Mouse (Mus musculus) embryonic facial prominence, embryonic 11.5 days (tissue): ENCODE data around the gene Asic2. TPM values are rescaled to one million over a fixed set of nuclear protein-coding genes. Genes with fewer than 3 reads are reported as not detected.

Source experiments
- ATAC-seq: fragments of 200-750 bp; cut with Nextera tagmentation; replicated peaks from 2 replicates; pipeline ENCODE4 v1.8.0; 2017; ENCODE audit warnings: low read depth; ENCODE audit not compliant: insufficient number of reproducible peaks, low FRiP score, low TSS enrichment
- DNase-seq: peaks from one replicate; pipeline ENCODE4 v3.0.0-alpha.2; 2015; ENCODE audit warnings: low spot score
- H3K27ac ChIP-seq: fragments of 300-500 bp; sonication (generic); replicated peaks from 2 replicates; pipeline ENCODE4 v1.5.1; 2014; ENCODE audit warnings: mild to moderate bottlenecking, low read depth, low read length, control low read depth
- H3K27me3 ChIP-seq: fragments of 300-500 bp; sonication (generic); 2 replicates; pipeline ENCODE4 v1.6.1; 2014; ENCODE audit warnings: mild to moderate bottlenecking, low read length, moderate library complexity, mixed read lengths; ENCODE audit not compliant: control insufficient read depth, insufficient read depth
- H3K36me3 ChIP-seq: fragments of 300-500 bp; sonication (generic); replicated peaks from 2 replicates; pipeline ENCODE4 v1.6.1; 2014; ENCODE audit warnings: low read depth, mild to moderate bottlenecking, low read length, moderate library complexity, mixed read lengths; ENCODE audit not compliant: control insufficient read depth, insufficient read depth
- H3K4me1 ChIP-seq: fragments of 300-500 bp; sonication (generic); 2 replicates; pipeline ENCODE4 v1.6.1; 2014; ENCODE audit warnings: low read length, mixed read lengths; ENCODE audit not compliant: control insufficient read depth, insufficient read depth
- H3K4me2 ChIP-seq: fragments of 300-500 bp; sonication (generic); 2 replicates; pipeline ENCODE4 v1.6.1; 2014; ENCODE audit warnings: low read depth, mild to moderate bottlenecking, control low read depth, low read length, moderate library complexity
- H3K4me3 ChIP-seq: fragments of 300-500 bp; sonication (generic); 2 replicates; pipeline ENCODE4 v1.5.1; 2014; ENCODE audit warnings: low read depth, low read length, control low read depth
- H3K9ac ChIP-seq: fragments of 300-500 bp; sonication (generic); replicated peaks from 2 replicates; pipeline ENCODE4 v1.6.1; 2014; ENCODE audit warnings: mild to moderate bottlenecking, control low read depth, low read length
- H3K9me3 ChIP-seq: fragments of 300-500 bp; sonication (generic); replicated peaks from 2 replicates; pipeline ENCODE4 v1.6.1; 2016; ENCODE audit warnings: mild to moderate bottlenecking, low read length, inconsistent platforms, mixed read lengths; ENCODE audit not compliant: control insufficient read depth
- WGBS: fragments of 180-500 bp; shearing (Covaris S2); extraction: QIAGEN DNeasy Blood & Tissue Kit; methylation state at CpG from one replicate; pipeline ENCODE4 v1.1.7; 2014; 5-methylcytosine and 5-hydroxymethylcytosine counted together
- polyA plus RNA-seq: library from polyadenylated mRNA; unstranded; fragments of >200 nt; fragmentation: Nextera tagmentation; extraction: Ambion mirVana; gene quantifications from 2 replicates; pipeline ENCODE4 v1.2.1, GENCODE M21; 2014

Asic2 gene
- polyA plus RNA-seq, 1 experiment from 2014 or later = 0.46 TPM

- Histone ChIP-seq H3K9me3 (no peaks in the 10 kb centered on the region), H3K27ac (no peak overlapping the region), H3K4me1 (no peaks in the 10 kb centered on the region), H3K4me3 (no peak overlapping the region), H3K36me3 (no peaks in the 10 kb centered on the region), H3K27me3 (no peaks in the 10 kb centered on the region), H3K4me2 (no peak overlapping the region), H3K9ac (no peak overlapping the region)
- ATAC-seq = no peak
- WGBS = 89% methylated on average over 2 of the region's 2 CpGs
- no peak for DNase-seq
These were observed 856.6 kb downstream of the Asic2 start for GRCm38 (mm10) chr11:81111626-81112025.

- H3K4me1 ChIP-seq = no peaks in the 10 kb centered on the region
- 84% methylated on average over 6 of the region's 6 CpGs for WGBS
- no peak overlapping the region for H3K27ac ChIP-seq
These were observed 858.2 kb downstream of the Asic2 start for GRCm38 (mm10) chr11:81110049-81110448.

DNA sequence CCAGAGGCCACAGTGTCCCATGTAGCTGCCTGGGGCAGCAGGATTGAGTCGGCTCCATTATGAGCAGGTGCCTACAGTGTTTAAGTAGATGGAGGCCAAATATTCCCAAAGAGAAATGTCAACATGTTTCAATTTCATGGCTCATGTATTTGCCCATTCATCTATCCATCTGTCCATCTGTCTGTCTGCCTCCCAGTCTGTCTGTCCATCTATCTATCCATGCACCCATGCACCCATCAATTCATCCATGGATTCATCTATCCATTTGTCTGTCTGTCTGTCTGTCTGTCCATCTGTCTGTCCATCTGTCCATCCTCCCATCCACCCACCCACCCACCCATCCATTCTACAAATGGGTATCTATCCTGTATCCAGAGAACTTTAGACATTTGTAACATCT lies 861.3 kb downstream of the Asic2 start:
- no peaks in the 10 kb centered on the region for H3K4me1 ChIP-seq
- no peak overlapping the region for H3K27ac ChIP-seq
- H3K9ac ChIP-seq = no peak overlapping the region
- no peaks in the 10 kb centered on the region for H3K9me3 ChIP-seq
- no peaks in the 10 kb centered on the region for H3K36me3 ChIP-seq
- no peak overlapping the region for H3K4me2 ChIP-seq
- H3K27me3 ChIP-seq = no peaks in the 10 kb centered on the region
- 95% methylated on average over 1 of the region's 1 CpGs for WGBS
- no peak overlapping the region for H3K4me3 ChIP-seq
- ATAC-seq = no peak
- DNase-seq = no peak

More at GRCm38 (mm10) chr11:81110049-81110448, 858.2 kb downstream of the Asic2 start:
- no peak overlapping the region for H3K9ac ChIP-seq
- H3K4me2 ChIP-seq = no peak overlapping the region
- no peak for ATAC-seq
- no peaks in the 10 kb centered on the region for H3K36me3 ChIP-seq
- no peak overlapping the region for H3K4me3 ChIP-seq
- H3K27me3 ChIP-seq = no peaks in the 10 kb centered on the region
- no peak for DNase-seq
- H3K9me3 ChIP-seq = no peaks in the 10 kb centered on the region

GRCm38 (mm10) chr11:81100829-81101228 lies 867.4 kb downstream of the Asic2 start:
- WGBS = 76% methylated on average over 6 of the region's 6 CpGs
- H3K27me3 ChIP-seq = no peaks in the 10 kb centered on the region
- no peaks in the 10 kb centered on the region for H3K4me1 ChIP-seq
- no peak overlapping the region for H3K27ac ChIP-seq
- H3K36me3 ChIP-seq = no peaks in the 10 kb centered on the region
- H3K9ac ChIP-seq = no peak overlapping the region
- no peak overlapping the region for H3K4me2 ChIP-seq
- no peaks in the 10 kb centered on the region for H3K9me3 ChIP-seq
- H3K4me3 ChIP-seq = no peak overlapping the region
- DNase-seq = no peak
- no peak for ATAC-seq

- no peak for ATAC-seq
- H3K9ac ChIP-seq = no peak overlapping the region
- no peaks in the 10 kb centered on the region for H3K4me1 ChIP-seq
- no peaks in the 10 kb centered on the region for H3K36me3 ChIP-seq
- H3K4me2 ChIP-seq = no peak overlapping the region
- 80% methylated on average over 6 of the region's 6 CpGs for WGBS
- no peak overlapping the region for H3K27ac ChIP-seq
- DNase-seq = no peak
- H3K4me3 ChIP-seq = no peak overlapping the region
- no peaks in the 10 kb centered on the region for H3K9me3 ChIP-seq
- H3K27me3 ChIP-seq = no peaks in the 10 kb centered on the region
These were observed 872.2 kb downstream of the Asic2 start for GRCm38 (mm10) chr11:81096011-81096410.

- DNase-seq (no peak), ATAC-seq (no peak)
- no peak overlapping the region for H3K4me3 ChIP-seq
- 78% methylated on average over 8 of the region's 8 CpGs for WGBS
- no peaks in the 10 kb centered on the region for H3K9me3 ChIP-seq
- H3K9ac ChIP-seq = no peak overlapping the region
- H3K36me3 ChIP-seq = no peaks in the 10 kb centered on the region
- H3K4me1 ChIP-seq = no peaks in the 10 kb centered on the region
- H3K27me3 ChIP-seq = no peaks in the 10 kb centered on the region
- no peak overlapping the region for H3K27ac ChIP-seq
- H3K4me2 ChIP-seq = no peak overlapping the region
These were observed 873.7 kb downstream of the Asic2 start for GRCm38 (mm10) chr11:81094581-81094980.

GRCm38 (mm10) chr11:81092161-81092560 lies 876.1 kb downstream of the Asic2 start:
- Histone ChIP-seq H3K9ac (no peak overlapping the region), H3K27me3 (no peaks in the 10 kb centered on the region), H3K4me3 (no peak overlapping the region), H3K4me1 (no peaks in the 10 kb centered on the region), H3K9me3 (no peaks in the 10 kb centered on the region), H3K4me2 (no peak overlapping the region), H3K27ac (no peak overlapping the region), H3K36me3 (no peaks in the 10 kb centered on the region)
- 84% methylated on average over 2 of the region's 2 CpGs for WGBS
- ATAC-seq = no peak
- DNase-seq = no peak

- H3K9ac ChIP-seq = no peak overlapping the region
- no peaks in the 10 kb centered on the region for H3K9me3 ChIP-seq
- H3K4me3 ChIP-seq = no peak overlapping the region
- DNase-seq = no peak
- H3K27ac ChIP-seq = no peak overlapping the region
- H3K4me1 ChIP-seq = no peaks in the 10 kb centered on the region
- no peaks in the 10 kb centered on the region for H3K36me3 ChIP-seq
- no peak overlapping the region for H3K4me2 ChIP-seq
- H3K27me3 ChIP-seq = no peaks in the 10 kb centered on the region
- no peak for ATAC-seq
- 77% methylated on average over 4 of the region's 4 CpGs for WGBS
These were observed 884.4 kb downstream of the Asic2 start for GRCm38 (mm10) chr11:81083822-81084221.
